Mouse (Mus musculus) ES-E14 (cell line): Measurements from ENCODE around the gene Shoc2.

Experiments
- MAFK ChIP-seq: IDR thresholded peaks from 2 replicates; pipeline ENCODE4 v1.6.1; 2014; ENCODE audit warnings: mild to moderate bottlenecking, low read depth, low read length, inconsistent platforms; ENCODE audit not compliant: insufficient read depth
- ZC3H11A ChIP-seq: IDR thresholded peaks from 2 replicates; pipeline ENCODE4 v1.6.1; 2012; ENCODE audit warnings: low read depth, mild to moderate bottlenecking, inconsistent platforms, low read length, borderline replicate concordance
- ZNF384 ChIP-seq: IDR thresholded peaks from 2 replicates; pipeline ENCODE4 v1.6.1; 2012; ENCODE audit warnings: low read depth, low read length, inconsistent platforms

DNA sequence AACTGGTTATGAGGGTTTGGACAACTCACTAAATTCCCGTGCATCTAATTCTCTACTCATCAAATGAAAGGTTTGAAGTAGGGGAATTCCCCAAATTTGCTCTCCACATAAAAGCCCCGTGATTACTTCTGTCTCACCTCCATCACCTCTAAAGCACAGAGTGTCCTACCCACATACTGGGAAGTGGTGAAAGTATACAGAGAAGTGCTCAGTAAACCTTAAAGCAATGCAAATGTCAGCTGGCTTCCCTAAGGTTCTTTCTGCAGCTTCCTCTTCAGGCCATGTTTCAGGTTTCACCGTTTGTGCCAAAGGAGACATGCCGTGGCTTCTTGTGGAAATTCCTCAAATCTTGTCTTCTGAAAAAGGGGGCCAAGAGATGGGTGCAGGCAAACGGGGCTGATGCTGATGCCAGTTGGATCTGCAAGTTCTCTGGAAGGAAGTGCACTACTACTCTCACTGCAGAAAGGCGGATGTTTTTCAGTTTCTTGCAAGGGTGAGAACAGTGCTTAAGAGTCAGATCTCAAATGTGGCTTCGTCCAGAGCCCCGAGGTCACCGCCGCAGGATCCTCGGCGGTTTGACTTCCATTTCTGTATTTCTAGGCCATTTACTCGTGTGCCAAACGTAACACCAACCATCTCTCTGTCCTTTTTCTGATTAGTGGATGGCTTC, 44.0 kb upstream of the Shoc2 start:
- TF ChIP-seq ZNF384 (no peak), ZC3H11A (no peak), MAFK (no peak)
